Mouse (Mus musculus): ENCODE measurements at regions not wholly inside any gene's neighbourhood (a gene's known extent, or its start where the extent isn't known, plus 50 kb on each side); places are given as distances from the start of the nearest gene placed in this dataset.

DNA sequence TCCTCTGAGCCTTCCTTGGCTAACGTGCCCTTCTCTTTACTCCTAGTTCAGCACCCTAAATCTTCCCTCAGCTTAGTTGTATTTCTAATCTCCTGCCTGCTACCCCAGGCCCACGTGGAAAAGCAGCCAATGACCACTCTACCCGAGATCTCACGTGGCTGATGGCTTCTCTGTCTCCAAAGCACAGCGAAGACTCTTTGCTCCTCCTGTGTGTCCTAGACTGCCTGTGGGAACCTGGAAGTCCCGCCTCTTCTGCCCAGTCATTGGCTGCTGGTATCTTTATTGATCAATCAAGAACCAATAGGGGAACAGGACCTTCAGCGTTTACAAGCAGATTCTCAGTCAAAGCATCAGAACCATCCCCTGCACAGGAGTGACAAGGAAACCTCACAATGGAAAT, 54.8 kb downstream of the Gm19935 start:
- H3K9me3 ChIP-seq (replicated peaks; ENCODE audit: insufficient read depth, low read length): no peaks in the 10 kb centered on the region
- H3K4me3 ChIP-seq (ENCODE audit: control insufficient read depth in 1 of 2, insufficient read depth in 1 of 2, low read depth in 2 of 2, low read length in 2 of 2): no peak overlapping the region
- no peaks in the 10 kb centered on the region for H3K36me3 ChIP-seq (ENCODE audit: control insufficient read depth in 1 of 2, insufficient read depth in 2 of 2, low read length in 2 of 2)
- TF ChIP-seq USF1 (IDR thresholded peaks at IDR 0.05; ENCODE audit: low read depth, low read length) (no peak), NELFE (IDR thresholded peaks at IDR 0.05; ENCODE audit: low read depth, low read length) (no peak), UBTF (IDR thresholded peaks at IDR 0.05; ENCODE audit: borderline replicate concordance, insufficient read depth, low read depth, low read length) (no peak), ETS1 (IDR thresholded peaks at IDR 0.05; ENCODE audit: low read depth, low read length) (no peak), MXI1 (IDR thresholded peaks at IDR 0.05; ENCODE audit: low read depth, low read length) (no peak), USF2 (IDR thresholded peaks at IDR 0.05; ENCODE audit: borderline replicate concordance in 1 of 2, insufficient read depth in 1 of 2, low read depth in 1 of 2, low read length in 2 of 2) (no peak), MAX (IDR thresholded peaks at IDR 0.05; ENCODE audit: low read length) (no peak), SIN3A (IDR thresholded peaks at IDR 0.05; ENCODE audit: low read length) (no peak), POLR2A (IDR thresholded peaks at IDR 0.05; ENCODE audit: control insufficient read depth in 1 of 2, insufficient read depth in 1 of 2, low read depth in 1 of 2, low read length in 2 of 2, poor library complexity in 1 of 2) (no peak), ZKSCAN1 (IDR thresholded peaks at IDR 0.05; ENCODE audit: low read depth, low read length) (no peak)
- DNase-seq (ENCODE audit: low read depth, low spot score): no peak
- H3K27me3 ChIP-seq (ENCODE audit: control insufficient read depth in 1 of 2, insufficient read depth in 2 of 2, low read length in 2 of 2): no peaks in the 10 kb centered on the region
- no peaks in the 10 kb centered on the region for H3K79me2 ChIP-seq (ENCODE audit: control insufficient read depth, insufficient read depth, low read length, poor library complexity)
- H3K4me1 ChIP-seq (ENCODE audit: control insufficient read depth in 1 of 2, insufficient read depth in 2 of 2, low read length in 2 of 2): no peaks in the 10 kb centered on the region
- no peak overlapping the region for H3K9ac ChIP-seq (ENCODE audit: control insufficient read depth, low read depth, low read length, poor library complexity, severe bottlenecking)
- H3K27ac ChIP-seq (ENCODE audit: control insufficient read depth, low read depth, low read length): no peak overlapping the region

DNA sequence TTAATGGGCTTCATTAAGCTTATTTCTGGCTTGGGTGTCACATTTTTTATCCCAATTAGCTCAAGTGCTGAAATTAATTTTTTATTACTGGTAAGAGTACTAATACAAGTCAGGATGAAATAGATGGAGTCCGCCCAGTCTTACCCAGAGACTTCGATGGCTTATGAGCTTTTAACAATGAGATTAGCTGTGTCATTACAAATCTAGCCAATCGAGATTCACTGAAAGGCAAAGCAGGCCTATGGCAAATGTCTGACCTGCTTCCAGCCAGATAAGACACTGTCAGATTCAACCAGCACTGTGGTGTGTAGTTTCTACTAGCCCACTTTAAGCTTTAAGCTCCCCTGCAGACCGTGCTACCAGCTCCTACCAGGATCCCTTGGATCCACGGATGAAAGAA, 55.2 kb downstream of the Gm19935 start:
- Histone ChIP-seq H3K27ac (ENCODE audit: control insufficient read depth, low read depth, low read length) (no peak overlapping the region), H3K9ac (ENCODE audit: control insufficient read depth, low read depth, low read length, poor library complexity, severe bottlenecking) (no peak overlapping the region), H3K9me3 (replicated peaks; ENCODE audit: insufficient read depth, low read length) (no peaks in the 10 kb centered on the region), H3K36me3 (ENCODE audit: control insufficient read depth in 1 of 2, insufficient read depth in 2 of 2, low read length in 2 of 2) (no peaks in the 10 kb centered on the region), H3K4me3 (ENCODE audit: control insufficient read depth in 1 of 2, insufficient read depth in 1 of 2, low read depth in 2 of 2, low read length in 2 of 2) (no peak overlapping the region), H3K79me2 (ENCODE audit: control insufficient read depth, insufficient read depth, low read length, poor library complexity) (no peaks in the 10 kb centered on the region), H3K27me3 (ENCODE audit: control insufficient read depth in 1 of 2, insufficient read depth in 2 of 2, low read length in 2 of 2) (no peaks in the 10 kb centered on the region), H3K4me1 (ENCODE audit: control insufficient read depth in 1 of 2, insufficient read depth in 2 of 2, low read length in 2 of 2) (no peaks in the 10 kb centered on the region)
- no peak for DNase-seq (ENCODE audit: low read depth, low spot score)
- TF ChIP-seq MXI1 (IDR thresholded peaks at IDR 0.05; ENCODE audit: low read depth, low read length): no peak

DNA sequence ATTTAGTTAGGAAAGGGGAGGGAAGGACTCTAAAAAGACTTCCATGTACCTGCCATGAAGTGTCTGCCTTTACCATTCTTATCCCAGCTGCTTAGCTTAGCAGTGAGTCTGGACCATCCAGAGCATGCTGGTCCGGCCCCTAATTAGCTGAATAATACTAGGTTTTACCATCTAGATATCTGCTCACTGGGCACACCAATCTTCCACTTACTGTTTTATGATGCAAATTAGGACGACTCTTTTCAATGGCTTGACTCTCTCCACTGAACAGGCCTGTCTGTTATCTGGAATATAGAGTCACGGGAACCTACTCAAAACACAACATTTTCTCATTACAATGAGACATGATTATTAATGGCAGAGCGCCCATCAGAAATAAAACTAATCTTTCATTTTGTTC, 55.7 kb downstream of the Gm19935 start:
- H3K9me3 ChIP-seq (replicated peaks; ENCODE audit: insufficient read depth, low read length): no peaks in the 10 kb centered on the region

More for the DNA sequence above, 55.7 kb downstream of the Gm19935 start:
- TF ChIP-seq MAFK (IDR thresholded peaks at IDR 0.05; ENCODE audit: borderline replicate concordance, low read depth, low read length) (no peak), CTCF (IDR thresholded peaks at IDR 0.05 in 2 of 3, conservative IDR thresholded peaks at IDR 0.05 in 1 of 3; ENCODE audit: control insufficient read depth in 1 of 3, insufficient read depth in 1 of 3, low read depth in 2 of 3, low read length in 3 of 3, poor library complexity in 1 of 3, severe bottlenecking in 1 of 3) (no peak), MAX (IDR thresholded peaks at IDR 0.05; ENCODE audit: low read length) (no peak), ELF1 (IDR thresholded peaks at IDR 0.05; ENCODE audit: low read depth, low read length) (no peak), HCFC1 (IDR thresholded peaks at IDR 0.05; ENCODE audit: low read depth, low read length) (no peak), ZNF384 (IDR thresholded peaks at IDR 0.05; ENCODE audit: low read depth, low read length) (no peak), NRF1 (IDR thresholded peaks at IDR 0.05; ENCODE audit: insufficient read depth, low read depth, low read length, poor library complexity, severe bottlenecking) (no peak), EP300 (IDR thresholded peaks at IDR 0.05; ENCODE audit: low read depth in 1 of 2, low read length in 2 of 2) (no peak), JUND (IDR thresholded peaks at IDR 0.05; ENCODE audit: low read depth, low read length) (no peak), POLR2AphosphoS2 (IDR thresholded peaks at IDR 0.05; ENCODE audit: low read length) (no peak), E2F4 (IDR thresholded peaks at IDR 0.05; ENCODE audit: borderline replicate concordance, low read depth, low read length) (no peak)
- Histone ChIP-seq H3K4me3 (ENCODE audit: control insufficient read depth in 1 of 2, insufficient read depth in 1 of 2, low read depth in 2 of 2, low read length in 2 of 2) (no peak overlapping the region), H3K27ac (ENCODE audit: control insufficient read depth, low read depth, low read length) (no peak overlapping the region), H3K79me2 (ENCODE audit: control insufficient read depth, insufficient read depth, low read length, poor library complexity) (no peaks in the 10 kb centered on the region), H3K36me3 (ENCODE audit: control insufficient read depth in 1 of 2, insufficient read depth in 2 of 2, low read length in 2 of 2) (no peaks in the 10 kb centered on the region), H3K27me3 (ENCODE audit: control insufficient read depth in 1 of 2, insufficient read depth in 2 of 2, low read length in 2 of 2) (no peaks in the 10 kb centered on the region), H3K4me1 (ENCODE audit: control insufficient read depth in 1 of 2, insufficient read depth in 2 of 2, low read length in 2 of 2) (no peaks in the 10 kb centered on the region), H3K9ac (ENCODE audit: control insufficient read depth, low read depth, low read length, poor library complexity, severe bottlenecking) (no peak overlapping the region)
- DNase-seq (ENCODE audit: low read depth, low spot score): no peak
